Mouse (Mus musculus) cortical plate, adult 2 months (tissue): Measurements from ENCODE around the gene Fam129b. TPM values are rescaled to one million over a fixed set of nuclear protein-coding genes. Genes with fewer than 3 reads are reported as not detected.

Source experiments
- H3K27ac ChIP-seq: fragments of 200-500 bp; 2 replicates; pipeline ENCODE4 v1.5.1; 2012; ENCODE audit warnings: low read length, control low read depth, inconsistent platforms; ENCODE audit not compliant: insufficient read depth
- H3K4me1 ChIP-seq: fragments of 200-500 bp; 2 replicates; pipeline ENCODE4 v1.6.1; 2011; ENCODE audit warnings: low read length; ENCODE audit not compliant: control insufficient read depth, insufficient read depth
- H3K4me3 ChIP-seq: fragments of 200-500 bp; 2 replicates; pipeline ENCODE4 v1.5.1; 2011; ENCODE audit warnings: mild to moderate bottlenecking, low read length, control low read depth; ENCODE audit not compliant: insufficient read depth
- CTCF ChIP-seq: fragments of 200-500 bp; IDR thresholded peaks from 2 replicates; pipeline ENCODE4 v1.5.1; 2011; ENCODE audit warnings: mild to moderate bottlenecking, control low read depth, low read length; ENCODE audit not compliant: insufficient read depth; ENCODE audit errors: extremely low read depth
- POLR2A ChIP-seq: fragments of 200-500 bp; IDR thresholded peaks from 2 replicates; pipeline ENCODE4 v1.6.1; 2011; ENCODE audit warnings: mild to moderate bottlenecking, low read length, control low read depth; ENCODE audit not compliant: insufficient read depth; ENCODE audit errors: extremely low read depth
- polyA plus RNA-seq: library from polyadenylated mRNA; depleted of rRNA; stranded (reverse); fragments of >200 nt; gene quantifications from 2 replicates; pipeline ENCODE4 v1.2.3, GENCODE M21; 2012; rRNA removed

The Fam129b gene
- polyA plus RNA-seq, 1 experiment: 29.0 TPM

DNA sequence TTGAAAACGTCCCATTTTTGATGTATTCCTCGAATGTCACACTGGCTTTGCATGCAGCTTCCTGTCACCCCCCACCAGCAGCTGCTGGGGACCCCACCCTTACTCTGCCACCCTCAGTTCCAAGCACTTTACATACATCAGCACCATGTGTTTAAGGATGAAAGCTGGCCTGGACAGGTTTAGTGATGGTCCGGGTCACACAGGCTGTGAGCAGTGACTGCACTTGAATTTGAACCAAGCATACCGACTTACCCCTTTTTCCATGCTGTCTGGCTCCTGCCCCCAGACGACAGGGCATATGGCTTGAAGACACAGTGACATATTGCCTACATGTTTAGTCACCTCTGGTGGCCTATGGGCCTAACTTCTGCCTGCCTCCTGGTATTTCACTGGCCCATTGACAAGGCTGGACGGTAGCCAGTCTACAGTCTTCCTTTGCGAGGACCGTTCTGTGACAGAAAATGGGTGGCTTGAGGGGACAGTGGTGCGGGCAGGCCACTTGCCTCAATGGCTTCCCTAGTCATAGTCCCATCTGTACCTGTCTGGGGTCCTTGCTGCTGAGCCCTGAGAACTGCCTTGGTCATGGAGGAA is 92.2 kb downstream of the Fam129b start:
- Histone ChIP-seq H3K4me1 (0 out of 2 replicates have a peak, but pooled peaks cover 1% of the 10 kb centered on the region), H3K27ac (no peak overlapping the region), H3K4me3 (peak overlapping the region; percentile 65; the same call in 1 of the 2 replicates)
- TF ChIP-seq CTCF (no peak), POLR2A (no peak)

- H3K4me1 ChIP-seq: 0 out of 2 replicates have a peak, but pooled peaks cover 1% of the 10 kb centered on the region
- no peak overlapping the region for H3K27ac ChIP-seq
- H3K4me3 ChIP-seq: no peak overlapping the region
- TF ChIP-seq POLR2A (0 out of 2 replicates have a peak, but pooled peaks have one; percentile 32), CTCF (no peak)
Measured at GRCm38 (mm10) chr2:32969326-32969725, 93.4 kb downstream of the Fam129b start.

GRCm38 (mm10) chr2:32971235-32971634 is 95.3 kb downstream of the Fam129b start:
- 0 out of 2 replicates have a peak, but pooled peaks cover 1% of the 10 kb centered on the region for H3K4me1 ChIP-seq
- H3K4me3 ChIP-seq: no peak overlapping the region
- no peak overlapping the region for H3K27ac ChIP-seq
- no peak for TF ChIP-seq POLR2A
- TF ChIP-seq CTCF: no peak

GRCm38 (mm10) chr2:32974216-32974615 is 98.3 kb downstream of the Fam129b start:
- Histone ChIP-seq H3K4me1 (peaks cover 1% of the 10 kb centered on the region; the same call in 1 of the 2 replicates), H3K27ac (no peak overlapping the region), H3K4me3 (no peak overlapping the region)
- TF ChIP-seq CTCF (no peak), POLR2A (no peak)

Other genes with a start within 250 kb of the Fam129b start
- gene Eng, start 229.5 kb upstream of the Fam129b start, polyA plus RNA-seq: 35.1 and 39.0 TPM in 2 replicates
- 16.4 and 17.7 TPM in 2 replicates for gene Fpgs, start 172.0 kb upstream of the Fam129b start, polyA plus RNA-seq
- 260 and 329 TPM in 2 replicates for gene Cdk9, start 163.0 kb upstream of the Fam129b start, polyA plus RNA-seq
- gene Sh2d3c, start 155.1 kb upstream of the Fam129b start, polyA plus RNA-seq: 29.7 and 31.5 TPM in 2 replicates
- 3.5 and 4.2 TPM in 2 replicates for gene 6330409D20Rik, start 135.1 kb upstream of the Fam129b start, polyA plus RNA-seq
- gene Tor2a, start 118.9 kb upstream of the Fam129b start, polyA plus RNA-seq: 54.9 and 58.9 TPM in 2 replicates
- gene Ttc16, start 100.5 kb upstream of the Fam129b start, polyA plus RNA-seq: 1.8 and 2.2 TPM in 2 replicates
- 5.4 and 6.6 TPM in 2 replicates for gene Ptrh1, start 100.3 kb upstream of the Fam129b start, polyA plus RNA-seq
- gene Cfap157, start 91.7 kb upstream of the Fam129b start, polyA plus RNA-seq: 0.11 and 0.35 TPM in 2 replicates
- 709 and 713 TPM in 2 replicates for gene Stxbp1, start 28.9 kb upstream of the Fam129b start, polyA plus RNA-seq
- gene Rpl12, start 85.4 kb downstream of the Fam129b start, polyA plus RNA-seq: 484 and 506 TPM in 2 replicates
- gene Lrsam1, start 85.5 kb downstream of the Fam129b start, polyA plus RNA-seq: 25.6 and 25.9 TPM in 2 replicates
- 47.5 TPM in 2 replicates for gene Slc2a8, start 106.0 kb downstream of the Fam129b start, polyA plus RNA-seq